Mouse (Mus musculus) CH12.LX (cell line): Measurements from ENCODE around the gene Rin3. TPM values are rescaled to one million over a fixed set of nuclear protein-coding genes. Genes with fewer than 3 reads are reported as not detected.

Experiments
- DNase-seq: peaks from one replicate; pipeline ENCODE4 v3.0.0-alpha.2; 2013; ENCODE audit errors: extremely low read depth
- H3K27ac ChIP-seq: 2 replicates; pipeline ENCODE4 v1.5.1; 2012; ENCODE audit warnings: low read depth, mild to moderate bottlenecking, control low read depth, moderate library complexity; ENCODE audit not compliant: insufficient read depth
- H3K27me3 ChIP-seq: replicated peaks from 2 replicates; pipeline ENCODE3; 2012; ENCODE audit warnings: inconsistent platforms
- H3K36me3 ChIP-seq, 2 experiments: replicated peaks in 1 of 2; 2 replicates each; pipeline versions ENCODE3 to v1.6.1; 2012; ENCODE audit warnings: inconsistent platforms in 1 of 2, low read length in 1 of 2, mild to moderate bottlenecking in 1 of 2, mixed read lengths in 1 of 2, moderate library complexity in 1 of 2; ENCODE audit not compliant: control insufficient read depth in 1 of 2, insufficient read depth in 1 of 2
- H3K4me1 ChIP-seq, 2 experiments: 2 replicates each; pipeline ENCODE4 v1.6.1; 2012; ENCODE audit warnings: inconsistent platforms in 1 of 2, moderate library complexity in 1 of 2; ENCODE audit not compliant: insufficient read depth in 2 of 2, control insufficient read depth in 1 of 2
- H3K4me2 ChIP-seq: 2 replicates; pipeline ENCODE4 v1.6.1; 2012; ENCODE audit warnings: low read depth, mild to moderate bottlenecking, control low read depth; ENCODE audit not compliant: poor library complexity, insufficient read depth, severe bottlenecking
- H3K4me3 ChIP-seq, 3 experiments: fragments of 150-350 bp in 1 of 3; sonication (generic) in 1 of 3; replicated peaks in 1 of 3; 2 replicates each; pipeline versions ENCODE3 to v1.5.1; 2011 to 2012; ENCODE audit warnings: low read depth in 2 of 3, low read length in 2 of 3, mild to moderate bottlenecking in 2 of 3, moderate library complexity in 2 of 3, control low read depth in 1 of 3, improper control_type of control experiment in 1 of 3, inconsistent platforms in 1 of 3, mixed read lengths in 1 of 3; ENCODE audit not compliant: poor library complexity in 1 of 3
- H3K79me2 ChIP-seq: replicated peaks from 2 replicates; pipeline ENCODE4 v1.6.1; 2012; ENCODE audit warnings: mild to moderate bottlenecking, moderate library complexity; ENCODE audit not compliant: control insufficient read depth, poor library complexity, insufficient read depth, severe bottlenecking; ENCODE audit errors: extremely low read depth
- H3K9ac ChIP-seq: 2 replicates; pipeline ENCODE4 v1.6.1; 2012; ENCODE audit warnings: low read depth, mild to moderate bottlenecking, control low read depth, moderate library complexity; ENCODE audit not compliant: insufficient read depth
- H3K9me3 ChIP-seq: replicated peaks from 2 replicates; pipeline ENCODE3; 2012; ENCODE audit warnings: low read length, inconsistent platforms, mixed read lengths
- BHLHE40 ChIP-seq: IDR thresholded peaks from 2 replicates; pipeline ENCODE4 v1.6.1; 2011; ENCODE audit warnings: mild to moderate bottlenecking, low read depth, low read length, improper control_type of control experiment
- CHD1 ChIP-seq: IDR thresholded peaks from 2 replicates; pipeline ENCODE4 v1.6.1; 2012; ENCODE audit warnings: low read depth, low read length, improper control_type of control experiment, inconsistent platforms
- CTCF ChIP-seq, 2 experiments: IDR thresholded peaks in 1 of 2; conservative IDR thresholded peaks in 1 of 2; 2 replicates each; pipeline ENCODE4 v1.5.1; 2011 to 2012; ENCODE audit warnings: low read depth in 2 of 2, low read length in 2 of 2, improper control_type of control experiment in 1 of 2, inconsistent platforms in 1 of 2, mild to moderate bottlenecking in 1 of 2, moderate library complexity in 1 of 2
- ELF1 ChIP-seq: IDR thresholded peaks from 2 replicates; pipeline ENCODE4 v1.6.1; 2014; ENCODE audit warnings: low read depth, mild to moderate bottlenecking, inconsistent platforms, low read length, improper control_type of control experiment
- EP300 ChIP-seq: IDR thresholded peaks from 2 replicates; pipeline ENCODE4 v1.6.1; 2011; ENCODE audit warnings: low read length, improper control_type of control experiment
- ETS1 ChIP-seq: conservative IDR thresholded peaks from 2 replicates; pipeline ENCODE4 v1.6.1; 2012; ENCODE audit warnings: low read depth, mild to moderate bottlenecking, inconsistent platforms, low read length, improper control_type of control experiment, moderate library complexity
- GABPA ChIP-seq: IDR thresholded peaks from 2 replicates; pipeline ENCODE4 v1.6.1; 2012; ENCODE audit warnings: low read depth, low read length, improper control_type of control experiment, inconsistent platforms; ENCODE audit not compliant: insufficient replicate concordance
- HCFC1 ChIP-seq: IDR thresholded peaks from 2 replicates; pipeline ENCODE4 v1.6.1; 2012; ENCODE audit warnings: low read depth, mild to moderate bottlenecking, inconsistent platforms, low read length, improper control_type of control experiment
- IRF4 ChIP-seq: IDR thresholded peaks from 2 replicates; pipeline ENCODE4 v1.6.1; 2014; ENCODE audit warnings: low read depth, mild to moderate bottlenecking, inconsistent platforms, low read length, improper control_type of control experiment
- MAFK ChIP-seq: IDR thresholded peaks from 2 replicates; pipeline ENCODE4 v1.6.1; 2011; ENCODE audit warnings: low read length, improper control_type of control experiment; ENCODE audit not compliant: insufficient replicate concordance
- MAZ ChIP-seq: IDR thresholded peaks from 2 replicates; pipeline ENCODE4 v1.6.1; 2012; ENCODE audit warnings: low read depth, mild to moderate bottlenecking, inconsistent platforms, low read length, improper control_type of control experiment, moderate library complexity
- MEF2A ChIP-seq: IDR thresholded peaks from 2 replicates; pipeline ENCODE4 v1.6.1; 2014; ENCODE audit warnings: low read depth, mild to moderate bottlenecking, inconsistent platforms, low read length, improper control_type of control experiment, borderline replicate concordance
- MXI1 ChIP-seq: IDR thresholded peaks from 2 replicates; pipeline ENCODE4 v1.6.1; 2011; ENCODE audit warnings: mild to moderate bottlenecking, low read depth, low read length, improper control_type of control experiment
- MYC ChIP-seq: IDR thresholded peaks from 2 replicates; pipeline ENCODE4 v1.6.1; 2011; ENCODE audit warnings: low read depth, mild to moderate bottlenecking, improper control_type of control experiment, low read length
- NELFE ChIP-seq: IDR thresholded peaks from 2 replicates; pipeline ENCODE4 v1.6.1; 2011; ENCODE audit warnings: low read depth, low read length, improper control_type of control experiment
- NRF1 ChIP-seq: IDR thresholded peaks from 2 replicates; pipeline ENCODE4 v1.6.1; 2014; ENCODE audit warnings: low read depth, mild to moderate bottlenecking, inconsistent platforms, low read length, improper control_type of control experiment, moderate library complexity
- PAX5 ChIP-seq: IDR thresholded peaks from 2 replicates; pipeline ENCODE4 v1.6.1; 2012; ENCODE audit warnings: low read length, inconsistent platforms, mixed read lengths
- POLR2AphosphoS2 ChIP-seq: IDR thresholded peaks from 2 replicates; pipeline ENCODE4 v1.6.1; 2011; ENCODE audit warnings: low read depth, low read length, improper control_type of control experiment
- RCOR1 ChIP-seq: conservative IDR thresholded peaks from 2 replicates; pipeline ENCODE4 v1.6.1; 2012; ENCODE audit warnings: low read depth, mild to moderate bottlenecking, inconsistent platforms, low read length, improper control_type of control experiment
- SIN3A ChIP-seq: IDR thresholded peaks from 2 replicates; pipeline ENCODE4 v1.6.1; 2012; ENCODE audit warnings: low read length, improper control_type of control experiment, inconsistent platforms
- SMC3 ChIP-seq: IDR thresholded peaks from 2 replicates; pipeline ENCODE4 v1.6.1; 2011; ENCODE audit warnings: low read depth, low read length, improper control_type of control experiment
- TBP ChIP-seq: conservative IDR thresholded peaks from 2 replicates; pipeline ENCODE4 v1.6.1; 2011; ENCODE audit warnings: low read depth, low read length, improper control_type of control experiment
- TCF12 ChIP-seq: IDR thresholded peaks from 2 replicates; pipeline ENCODE4 v1.6.1; 2014; ENCODE audit warnings: low read depth, mild to moderate bottlenecking, inconsistent platforms, low read length, improper control_type of control experiment
- ZMIZ1 ChIP-seq: IDR thresholded peaks from 2 replicates; pipeline ENCODE4 v1.6.1; 2012; ENCODE audit warnings: low read depth, mild to moderate bottlenecking, inconsistent platforms, low read length, improper control_type of control experiment
- ZNF384 ChIP-seq: IDR thresholded peaks from 2 replicates; pipeline ENCODE4 v1.6.1; 2012; ENCODE audit warnings: low read depth, low read length, improper control_type of control experiment, inconsistent platforms
- dilution Hi-C: fragments of 300-500 bp; cut with MboI; formaldehyde crosslinking; loops from 2 replicates; pipeline ENCODE4 v1.14.3; 2020; ENCODE audit warnings: low sequenced_read_pairs; ENCODE audit not compliant: extremely low pct_unique_long_range_greater_than_20kb, extremely low pct_ligation_motif_present
- in situ Hi-C: fragments of 300-500 bp; cut with MboI; formaldehyde crosslinking; loops from 3 replicates; pipeline ENCODE4 v1.14.3; 2019; ENCODE audit warnings: low sequenced_read_pairs, low pct_ligation_motif_present, low pct_unique_long_range_greater_than_20kb, mixed read lengths
- polyA plus RNA-seq: library from polyadenylated mRNA; unstranded; fragments of >175 nt; gene quantifications from 2 replicates; pipeline ENCODE4 v1.2.1, GENCODE M21; 2012; ENCODE audit warnings: low read depth; ENCODE audit not compliant: insufficient read length
- total RNA-seq, 2 experiments: library from RNA; depleted of rRNA; stranded (reverse); fragments of 300-350 nt in 1 of 2; fragments of >200 nt in 1 of 2; gene quantifications; 2 replicates each; pipeline ENCODE4 v1.2.3; 2012 to 2014

Rin3 gene
- total and polyA plus RNA-seq, 3 experiments = 2.4 to 10.0 (median 8.4) TPM

- H3K27ac ChIP-seq = no peak overlapping the region
- no peak overlapping the region for H3K9ac ChIP-seq
- H3K4me3 ChIP-seq = no peak overlapping the region
- H3K4me1 ChIP-seq = peaks cover 25 to 48% of the 10 kb centered on the region in 2 experiments
- H3K36me3 ChIP-seq = peaks cover 35 to 72% of the 10 kb centered on the region in 2 experiments
- dilution Hi-C loops (no loop called here), in situ Hi-C loops (no loop called here)
- TF ChIP-seq CTCF (conservative IDR thresholded peaks at IDR 0.05 in 1 of 2, IDR thresholded peaks at IDR 0.05 in 1 of 2; ENCODE audit: low read depth in 2 of 2, low read length in 2 of 2) = no peak
- no peak for TF ChIP-seq ETS1
- TF ChIP-seq CHD1 = no peak
- no peaks in the 10 kb centered on the region for H3K79me2 ChIP-seq
- no peaks in the 10 kb centered on the region for H3K27me3 ChIP-seq
- DNase-seq = no peak
- no peak overlapping the region for H3K4me2 ChIP-seq
- no peaks in the 10 kb centered on the region for H3K9me3 ChIP-seq
These were observed 89.5 kb downstream of the Rin3 start for GRCm38 (mm10) chr12:102372322-102372721.

GRCm38 (mm10) chr12:102382180-102382579 is 99.3 kb downstream of the Rin3 start:
- dilution Hi-C loops = no loop called here
- no peak overlapping the region for H3K9ac ChIP-seq
- DNase-seq = no peak
- H3K27ac ChIP-seq = peak overlapping the region; percentile 9; the same call in 1 of the 2 replicates
- in situ Hi-C loops = loop anchor here (5.0 to 10.0 kb wide), 4 partner anchors 47 to 397 kb away; partner anchors contain the start of gene Rin3
- TF ChIP-seq IRF4 = peak; percentile 68; the same call in 1 of the 2 replicates
- no peak for TF ChIP-seq MXI1
- no peak for TF ChIP-seq MYC
- TF ChIP-seq SIN3A = no peak
- no peak for TF ChIP-seq RCOR1
- H3K4me3 ChIP-seq = no peak overlapping the region
- no peak overlapping the region for H3K4me2 ChIP-seq
- peaks cover 6% of the 10 kb centered on the region for H3K9me3 ChIP-seq
- H3K79me2 ChIP-seq = no peaks in the 10 kb centered on the region
- peaks cover 43 to 73% of the 10 kb centered on the region in 2 experiments for H3K36me3 ChIP-seq
- no peaks in the 10 kb centered on the region for H3K27me3 ChIP-seq
- H3K4me1 ChIP-seq = peaks cover 26 to 41% of the 10 kb centered on the region in 2 experiments

- Histone ChIP-seq H3K9ac (no peak overlapping the region), H3K9me3 (peaks cover 6% of the 10 kb centered on the region), H3K27me3 (no peaks in the 10 kb centered on the region), H3K4me1 (peaks cover 26 to 41% of the 10 kb centered on the region in 2 experiments), H3K36me3 (peaks cover 43 to 76% of the 10 kb centered on the region in 2 experiments), H3K4me2 (no peak overlapping the region), H3K4me3 (no peak overlapping the region), H3K27ac (no peak overlapping the region), H3K79me2 (no peaks in the 10 kb centered on the region)
- dilution Hi-C loops (no loop called here), in situ Hi-C loops (loop anchor here (5.0 to 10.0 kb wide), 4 partner anchors 48 to 398 kb away; partner anchors contain the start of gene Rin3)
- DNase-seq = peak; percentile 86
- TF ChIP-seq NRF1 (no peak), HCFC1 (no peak), BHLHE40 (peak; percentile 54), ZMIZ1 (no peak), TCF12 (peak; percentile 65; the same call in 1 of the 2 replicates), EP300 (peak; percentile 71), IRF4 (peak; percentile 40; the same call in 1 of the 2 replicates), TBP (no peak), NELFE (no peak), CHD1 (no peak), MXI1 (no peak), MAZ (0 out of 2 replicates have a peak, but pooled peaks have one; percentile 28), PAX5 (no peak), GABPA (no peak), MAFK (peak; percentile 74; the same call in 1 of the 2 replicates), ELF1 (no peak), ZNF384 (no peak), MEF2A (no peak), SMC3 (peak; percentile 7; the same call in 1 of the 2 replicates), ETS1 (peak; percentile 58), SIN3A (no peak), POLR2AphosphoS2 (no peak)
These were observed 100.4 kb downstream of the Rin3 start for GRCm38 (mm10) chr12:102383288-102383687.
